ENCODE assay signal across 8 mouse cellular contexts in the genomic region with DNA sequence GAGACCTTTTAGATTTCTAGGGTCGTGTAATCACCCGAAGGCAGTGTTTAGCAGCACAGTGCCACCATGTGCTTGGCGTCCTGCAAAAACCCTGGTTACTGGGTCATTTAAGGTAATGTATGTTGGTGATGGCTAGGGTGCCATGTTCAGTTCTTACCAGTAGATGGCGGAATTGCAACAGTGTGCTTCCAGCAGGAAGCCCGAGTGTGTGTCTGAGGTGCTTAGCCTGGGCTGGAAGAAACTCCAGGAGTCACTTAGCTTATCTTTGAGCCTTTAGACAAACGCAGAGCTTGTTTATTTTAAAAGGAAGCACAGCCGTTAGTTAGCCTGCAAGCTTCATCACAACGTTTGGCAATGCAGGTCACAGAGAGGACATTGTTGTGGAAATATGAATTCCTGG. TPM values are rescaled to one million over a fixed set of nuclear protein-coding genes. Genes with fewer than 3 reads are reported as not detected.
DNase-seq lines count a peak whose midpoint lies in the region; ATAC-seq lines count a peak whose summit lies in the region.

No protein-coding gene starts in this region.

- H3K36me3 ChIP-seq in midbrain, embryonic 14.5 days (ENCODE audit: control insufficient read depth, insufficient read depth, low read length) = no peaks in the 10 kb centered on the region

- intact Hi-C loops in left cerebral cortex, postnatal 36 days (cut with DNase I) = loop anchor here (5.0 to 10.0 kb wide), 2 partner anchors 175 to 532 kb away; no protein-coding TSS in a partner anchor

- no peak overlapping the region for H3K27ac ChIP-seq in midbrain, embryonic 14.5 days (replicated peaks; ENCODE audit: low read depth, low read length)

- no peaks in the 10 kb centered on the region for H3K27me3 ChIP-seq in midbrain, embryonic 14.5 days (ENCODE audit: control insufficient read depth, insufficient read depth, low read length)

- no peak overlapping the region for H3K4me2 ChIP-seq in midbrain, embryonic 14.5 days (ENCODE audit: low read length)

- H3K9me3 ChIP-seq in midbrain, embryonic 14.5 days (ENCODE audit: control insufficient read depth, low read length) = peaks cover 10% of the 10 kb centered on the region

- peak; percentile 96 for ATAC-seq in granulocyte monocyte progenitor cell, adult 5-6 weeks (replicated peaks; ENCODE audit: poor library complexity, severe bottlenecking)
- no peak for ATAC-seq in midbrain, embryonic 14.5 days (ENCODE audit: low FRiP score, low TSS enrichment)

- WGBS in midbrain, embryonic 14.5 days = 3% methylated on average over 8 of the region's 8 CpGs

- no peak overlapping the region for H3K9ac ChIP-seq in midbrain, embryonic 14.5 days (replicated peaks; ENCODE audit: low read length)

- H3K4me1 ChIP-seq in midbrain, embryonic 14.5 days (ENCODE audit: control insufficient read depth, insufficient read depth, low read length) = no peaks in the 10 kb centered on the region

- H3K4me3 ChIP-seq in midbrain, embryonic 14.5 days (replicated peaks; ENCODE audit: low read depth, low read length) = no peak overlapping the region

- peak; percentile 92 for DNase-seq in A20 (ENCODE audit: low read depth, low spot score)
- DNase-seq in adrenal gland, adult 2 months = peak; percentile 75
- peak; percentile 88 for DNase-seq in embryo, embryonic 11 days
- peak; percentile 68 for DNase-seq in kidney, adult 11 months
- DNase-seq in left cerebral cortex, postnatal 36 days (ENCODE audit: low spot score in 2 of 2) = peak; percentile 76 to 81
- DNase-seq in midbrain, embryonic 14.5 days = peak; percentile 91
- peak; percentile 47 to 72 for DNase-seq in spleen, postnatal 14 days (ENCODE audit: low spot score in 2 of 2)

RNA-seq across cellular contexts. Expression of gene Itgb3, which starts 17.7 kb away (rescaled TPM):
- 10 to 100 TPM in 1 of 2 experiments, 1 to 10 TPM in 1; 4.9 to 11.2 TPM for total RNA-seq in adrenal gland, adult 2 months (2021)
- polyA plus RNA-seq in adrenal gland, adult 2 months (2012; rRNA removed) = 3.3 and 3.7 TPM in 2 replicates
- total RNA-seq in granulocyte monocyte progenitor cell, adult 5-6 weeks (2014; fragmentation: Nextera tagmentation) = 1.9 and 3.9 TPM in 2 replicates
- total RNA-seq in granulocyte monocyte progenitor cell, adult 5-6 weeks (2017) = 5.5 and 7.2 TPM in 2 replicates
- 1 to 10 TPM; 2.9 to 3.1 TPM for total RNA-seq in left cerebral cortex, postnatal 36 days (2021)
- polyA plus RNA-seq in midbrain, embryonic 14.5 days (2014; fragmentation: Nextera tagmentation; extraction: Ambion mirVana) = 0.23 and 0.28 TPM in 2 replicates

RNA-seq across cellular contexts. Expression of gene Myl4, which starts 39.7 kb away (rescaled TPM):
- total RNA-seq in adrenal gland, adult 2 months (2021) = 1 to 10 TPM; 2.2 to 3.1 TPM
- 0.40 and 1.6 TPM in 2 replicates for polyA plus RNA-seq in adrenal gland, adult 2 months (2012; rRNA removed)
- 2.2 and 5.2 TPM in 2 replicates for total RNA-seq in granulocyte monocyte progenitor cell, adult 5-6 weeks (2014; fragmentation: Nextera tagmentation)
- total RNA-seq in granulocyte monocyte progenitor cell, adult 5-6 weeks (2017) = 1.2 and 1.6 TPM in 2 replicates
- 10 to 100 TPM; 22.6 to 43.4 TPM for total RNA-seq in left cerebral cortex, postnatal 36 days (2021)
- 2.8 and 3.2 TPM in 2 replicates for polyA plus RNA-seq in midbrain, embryonic 14.5 days (2014; fragmentation: Nextera tagmentation; extraction: Ambion mirVana)

RNA-seq across cellular contexts. Expression of gene Cdc27, which starts 39.7 kb away (rescaled TPM):
- total RNA-seq in adrenal gland, adult 2 months (2021) = 10 to 100 TPM; 69.2 to 76.1 TPM
- 1.9 and 2.2 TPM in 2 replicates for polyA plus RNA-seq in adrenal gland, adult 2 months (2012; rRNA removed)
- 41.5 and 47.6 TPM in 2 replicates for total RNA-seq in granulocyte monocyte progenitor cell, adult 5-6 weeks (2014; fragmentation: Nextera tagmentation)
- total RNA-seq in granulocyte monocyte progenitor cell, adult 5-6 weeks (2017) = 44.2 and 60.1 TPM in 2 replicates
- total RNA-seq in left cerebral cortex, postnatal 36 days (2021) = 10 to 100 TPM; 56.6 to 63.2 TPM
- 41.0 and 48.1 TPM in 2 replicates for polyA plus RNA-seq in midbrain, embryonic 14.5 days (2014; fragmentation: Nextera tagmentation; extraction: Ambion mirVana)
